In the genomic region with DNA sequence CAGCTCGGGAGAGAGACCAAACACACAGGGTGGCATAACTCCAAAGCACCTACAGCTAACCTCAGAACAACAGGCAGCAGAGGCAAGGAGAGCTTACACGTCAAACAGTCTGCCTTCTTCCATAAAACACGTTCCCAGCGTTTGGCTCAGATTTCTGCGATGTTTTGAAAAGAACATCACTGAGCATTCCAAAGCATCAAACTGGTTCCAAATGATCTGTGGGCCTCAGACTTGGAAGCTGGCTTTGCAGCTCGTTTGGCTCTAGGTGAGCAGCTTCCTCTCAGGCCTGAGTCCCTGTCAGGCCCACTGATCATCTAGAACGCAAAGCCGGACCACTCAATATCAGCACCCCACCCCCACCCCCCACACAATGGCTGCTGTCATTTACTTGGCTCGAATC, we compare ENCODE assay signal across 13 mouse cellular contexts.
DNase-seq lines count a peak whose midpoint lies in the region; ATAC-seq lines count a peak whose summit lies in the region.
"Had no signal": no experiment of that assay in that cellular context is flagged by ENCODE, and none has a peak within 500 bp of the region (broad histone marks: within the 10 kb centered on the region; RNA-seq: fewer than 3 reads in every experiment).

No protein-coding gene starts in this region.

- peak; percentile 13; the same call in 1 of the 2 replicates for ATAC-seq in embryonic facial prominence, embryonic 14.5 days (ENCODE audit: low read depth)
- ATAC-seq in limb, embryonic 15.5 days (ENCODE audit: insufficient number of reproducible peaks, low FRiP score, low TSS enrichment, low read depth) = no peak
- ATAC-seq: midbrain, embryonic 16.5 days had no signal

- no peaks in the 10 kb centered on the region for H3K27me3 ChIP-seq in embryonic facial prominence, embryonic 14.5 days (replicated peaks; ENCODE audit: control insufficient read depth, insufficient read depth, low read length)
- H3K27me3 ChIP-seq in limb, embryonic 15.5 days = no peaks in the 10 kb centered on the region

- H3K27ac ChIP-seq in embryonic facial prominence, embryonic 14.5 days (replicated peaks; ENCODE audit: low read depth, low read length) = peak overlapping the region; percentile 91
- peak overlapping the region; percentile 92 for H3K27ac ChIP-seq in limb, embryonic 15.5 days
- H3K27ac ChIP-seq: hindbrain, embryonic 14.5 days had no signal

- intact Hi-C loops in heart, postnatal 14 days (cut with DNase I) = loop anchor here (5.0 kb wide), 1 partner anchor 46 kb away; no protein-coding TSS in a partner anchor

- WGBS in embryonic facial prominence, embryonic 14.5 days = 33% methylated on average over 9 of the region's 9 CpGs
- WGBS in limb, embryonic 15.5 days = 28% methylated on average over 9 of the region's 9 CpGs

- H3K4me1 ChIP-seq in embryonic facial prominence, embryonic 14.5 days (ENCODE audit: control insufficient read depth, insufficient read depth, low read length) = peaks cover 25% of the 10 kb centered on the region
- peaks cover 37% of the 10 kb centered on the region for H3K4me1 ChIP-seq in limb, embryonic 15.5 days

- H3K36me3 ChIP-seq in embryonic facial prominence, embryonic 14.5 days (ENCODE audit: control insufficient read depth, insufficient read depth, low read length) = peaks cover 52% of the 10 kb centered on the region
- peaks cover 25% of the 10 kb centered on the region for H3K36me3 ChIP-seq in limb, embryonic 15.5 days

- peak; percentile 25 to 30 for DNase-seq in heart, adult 18-20 months
- no peak for DNase-seq in heart, postnatal 14 days
- DNase-seq in brain, adult 2 months (ENCODE audit: low read depth, low spot score) = peak; percentile 16
- peak; percentile 88 for DNase-seq in embryonic facial prominence, embryonic 14.5 days (ENCODE audit: low spot score)
- DNase-seq in right cerebral cortex, postnatal 10 days (ENCODE audit: low spot score in 2 of 2) = no peak
- DNase-seq in T-cell, adult 2 months (ENCODE audit: low spot score) = no peak
- DNase-seq in spleen, postnatal 14 days (ENCODE audit: low spot score in 2 of 2) = no peak
- DNase-seq: adrenal gland, postnatal 36 days; cerebellum, adult 8-10 months; kidney, postnatal 14 days had no signal

- H3K9ac ChIP-seq in embryonic facial prominence, embryonic 14.5 days (ENCODE audit: low read depth, low read length) = no peak overlapping the region
- H3K9ac ChIP-seq in limb, embryonic 15.5 days = no peak overlapping the region
- H3K9ac ChIP-seq: hindbrain, embryonic 14.5 days had no signal

- no peak overlapping the region for H3K4me3 ChIP-seq in embryonic facial prominence, embryonic 14.5 days (ENCODE audit: low read depth, low read length)
- no peak overlapping the region for H3K4me3 ChIP-seq in limb, embryonic 15.5 days

- H3K9me3 ChIP-seq in embryonic facial prominence, embryonic 14.5 days (ENCODE audit: control insufficient read depth, low read length) = peaks cover 7% of the 10 kb centered on the region; the same call in 1 of the 2 replicates
- no peaks in the 10 kb centered on the region for H3K9me3 ChIP-seq in limb, embryonic 15.5 days

- H3K4me2 ChIP-seq in embryonic facial prominence, embryonic 14.5 days (ENCODE audit: low read depth, low read length) = peak overlapping the region; percentile 31; the same call in 1 of the 2 replicates
- H3K4me2 ChIP-seq in limb, embryonic 15.5 days = peak overlapping the region; percentile 24; the same call in 1 of the 2 replicates
- H3K4me2 ChIP-seq: hindbrain, embryonic 14.5 days had no signal

Comparison
In these comparisons a context has a peak if more than half of its experiments do, and no peak if none do; other contexts are left out.
1. DNase-seq: peak in heart, adult 18-20 months (2 of 2), brain, adult 2 months (single experiment) and embryonic facial prominence, embryonic 14.5 days (single experiment); none in heart, postnatal 14 days (0 of 2), right cerebral cortex, postnatal 10 days (0 of 2), T-cell, adult 2 months (single experiment) and spleen, postnatal 14 days (0 of 2).